Mouse (Mus musculus) hindbrain, embryonic 14.5 days (tissue): ENCODE results near the gene Spib. TPM values are rescaled to one million over a fixed set of nuclear protein-coding genes. Genes with fewer than 3 reads are reported as not detected.

Experiments used
- ATAC-seq: fragments of 200-750 bp; cut with Nextera tagmentation; 2 replicates; pipeline ENCODE4 v1.8.0; 2017; ENCODE audit warnings: moderate number of reproducible peaks, mild to moderate bottlenecking, moderate TSS enrichment, moderate library complexity; ENCODE audit not compliant: low FRiP score
- DNase-seq: peaks from one replicate; pipeline ENCODE4 v3.0.0-alpha.2; 2015; ENCODE audit warnings: low spot score
- H3K27ac ChIP-seq: fragments of 300-500 bp; sonication (generic); 2 replicates; pipeline ENCODE4 v1.5.1; 2014; ENCODE audit warnings: mild to moderate bottlenecking, moderate library complexity
- H3K27me3 ChIP-seq: fragments of 300-500 bp; sonication (generic); 2 replicates; pipeline ENCODE4 v1.6.1; 2014; ENCODE audit warnings: mild to moderate bottlenecking, low read length, mixed read lengths; ENCODE audit not compliant: control insufficient read depth, insufficient read depth
- H3K36me3 ChIP-seq: fragments of 300-500 bp; sonication (generic); replicated peaks from 2 replicates; pipeline ENCODE4 v1.6.1; 2014; ENCODE audit not compliant: control insufficient read depth, insufficient read depth
- H3K4me1 ChIP-seq: fragments of 300-500 bp; sonication (generic); replicated peaks from 2 replicates; pipeline ENCODE4 v1.6.1; 2014; ENCODE audit warnings: antibody characterized with exemption, low read length, mixed read lengths; ENCODE audit not compliant: control insufficient read depth, insufficient read depth
- H3K4me2 ChIP-seq: fragments of 300-500 bp; sonication (generic); replicated peaks from 2 replicates; pipeline ENCODE4 v1.6.1; 2014; ENCODE audit warnings: mild to moderate bottlenecking, moderate library complexity
- H3K4me3 ChIP-seq: fragments of 300-500 bp; sonication (generic); replicated peaks from 2 replicates; pipeline ENCODE4 v1.5.1; 2014; ENCODE audit warnings: mild to moderate bottlenecking, low read length
- H3K9ac ChIP-seq: fragments of 300-500 bp; sonication (generic); 2 replicates; pipeline ENCODE4 v1.6.1; 2014
- H3K9me3 ChIP-seq: fragments of 300-500 bp; sonication (generic); 2 replicates; pipeline ENCODE4 v1.6.1; 2016; ENCODE audit warnings: low read length; ENCODE audit not compliant: control insufficient read depth
- WGBS: fragments of 180-500 bp; shearing (Covaris S2); extraction: QIAGEN DNeasy Blood & Tissue Kit; methylation state at CpG from one replicate; pipeline ENCODE4 v1.1.7; 2014; 5-methylcytosine and 5-hydroxymethylcytosine counted together
- polyA plus RNA-seq: library from polyadenylated mRNA; unstranded; fragments of >200 nt; fragmentation: Nextera tagmentation; extraction: Ambion mirVana; gene quantifications from 2 replicates; pipeline ENCODE4 v1.2.1, GENCODE M21; 2014

The Spib gene
- polyA plus RNA-seq, 1 experiment from 2014 or later = 0.09 TPM

- 92% methylated on average over 13 of the region's 13 CpGs for WGBS
- H3K4me2 ChIP-seq = no peak overlapping the region
- no peak for ATAC-seq
These were observed 5.6 kb upstream of the Spib start for GRCm38 (mm10) chr7:44537496-44537895.

GRCm38 (mm10) chr7:44537009-44537408 lies 5.1 kb upstream of the Spib start:
- no peaks in the 10 kb centered on the region for H3K9me3 ChIP-seq
- H3K4me1 ChIP-seq = no peaks in the 10 kb centered on the region
- no peak overlapping the region for H3K4me2 ChIP-seq
- H3K27ac ChIP-seq = no peak overlapping the region
- DNase-seq (no peak), ATAC-seq (no peak)
- H3K36me3 ChIP-seq = peaks cover 37% of the 10 kb centered on the region
- no peaks in the 10 kb centered on the region for H3K27me3 ChIP-seq
- WGBS = 92% methylated on average over 7 of the region's 7 CpGs
- H3K9ac ChIP-seq = no peak overlapping the region
- no peak overlapping the region for H3K4me3 ChIP-seq

More at GRCm38 (mm10) chr7:44537496-44537895, 5.6 kb upstream of the Spib start:
- no peaks in the 10 kb centered on the region for H3K9me3 ChIP-seq
- no peak overlapping the region for H3K27ac ChIP-seq
- peaks cover 37% of the 10 kb centered on the region for H3K36me3 ChIP-seq
- H3K4me1 ChIP-seq = no peaks in the 10 kb centered on the region
- no peak overlapping the region for H3K9ac ChIP-seq
- no peak overlapping the region for H3K4me3 ChIP-seq
- DNase-seq = no peak
- no peaks in the 10 kb centered on the region for H3K27me3 ChIP-seq

GRCm38 (mm10) chr7:44536590-44536968 lies 4.7 kb upstream of the Spib start:
- no peaks in the 10 kb centered on the region for H3K27me3 ChIP-seq
- ATAC-seq (no peak), DNase-seq (no peak)
- no peak overlapping the region for H3K4me2 ChIP-seq
- H3K36me3 ChIP-seq = peaks cover 35% of the 10 kb centered on the region
- no peaks in the 10 kb centered on the region for H3K4me1 ChIP-seq
- no peak overlapping the region for H3K4me3 ChIP-seq
- 88% methylated on average over 6 of the region's 6 CpGs for whole genome bisulfite sequencing
- H3K9ac ChIP-seq = no peak overlapping the region
- no peaks in the 10 kb centered on the region for H3K9me3 ChIP-seq
- no peak overlapping the region for H3K27ac ChIP-seq

GRCm38 (mm10) chr7:44535657-44536589 lies 4.1 kb upstream of the Spib start:
- no peak for ATAC-seq
- Histone ChIP-seq H3K27me3 (no peaks in the 10 kb centered on the region), H3K27ac (no peak overlapping the region), H3K9ac (no peak overlapping the region), H3K9me3 (no peaks in the 10 kb centered on the region), H3K36me3 (peaks cover 29% of the 10 kb centered on the region), H3K4me3 (no peak overlapping the region), H3K4me2 (no peak overlapping the region), H3K4me1 (no peaks in the 10 kb centered on the region)
- WGBS = 95% methylated on average over 27 of the region's 27 CpGs
- DNase-seq = no peak

- H3K4me3 ChIP-seq = no peak overlapping the region
- H3K4me2 ChIP-seq = no peak overlapping the region
- no peaks in the 10 kb centered on the region for H3K27me3 ChIP-seq
- ATAC-seq (no peak), DNase-seq (no peak)
- H3K36me3 ChIP-seq = peaks cover 18% of the 10 kb centered on the region
- no peaks in the 10 kb centered on the region for H3K9me3 ChIP-seq
- no peak overlapping the region for H3K27ac ChIP-seq
- H3K4me1 ChIP-seq = no peaks in the 10 kb centered on the region
- no peak overlapping the region for H3K9ac ChIP-seq
- 92% methylated on average over 19 of the region's 19 CpGs for WGBS
These were observed 3.0 kb upstream of the Spib start for GRCm38 (mm10) chr7:44534656-44535441.

- no peak overlapping the region for H3K4me3 ChIP-seq
- H3K9ac ChIP-seq = no peak overlapping the region
- no peaks in the 10 kb centered on the region for H3K4me1 ChIP-seq
- no peaks in the 10 kb centered on the region for H3K27me3 ChIP-seq
- H3K36me3 ChIP-seq = peaks cover 14% of the 10 kb centered on the region
- H3K4me2 ChIP-seq = no peak overlapping the region
- no peak for ATAC-seq
- no peaks in the 10 kb centered on the region for H3K9me3 ChIP-seq
- no peak overlapping the region for H3K27ac ChIP-seq
- 94% methylated on average over 13 of the region's 13 CpGs for WGBS
- no peak for DNase-seq
These were observed 2.4 kb upstream of the Spib start for GRCm38 (mm10) chr7:44534242-44534641.

GRCm38 (mm10) chr7:44533746-44534045 lies 1.8 kb upstream of the Spib start:
- Histone ChIP-seq H3K27me3 (peaks cover 5% of the 10 kb centered on the region), H3K4me2 (no peak overlapping the region), H3K9me3 (no peaks in the 10 kb centered on the region), H3K4me3 (no peak overlapping the region), H3K27ac (no peak overlapping the region), H3K9ac (no peak overlapping the region), H3K4me1 (no peaks in the 10 kb centered on the region), H3K36me3 (peaks cover 9% of the 10 kb centered on the region)
- WGBS = 74% methylated on average over 12 of the region's 12 CpGs
- DNase-seq = no peak
- no peak for ATAC-seq

- no peaks in the 10 kb centered on the region for H3K9me3 ChIP-seq
- peaks cover 4% of the 10 kb centered on the region; the same call in 1 of the 2 replicates for H3K36me3 ChIP-seq
- H3K27ac ChIP-seq = no peak overlapping the region
- peaks cover 10% of the 10 kb centered on the region for H3K27me3 ChIP-seq
- DNase-seq (no peak), ATAC-seq (no peak)
- no peak overlapping the region for H3K9ac ChIP-seq
- 89% methylated on average over 29 of the region's 29 CpGs for WGBS
- H3K4me2 ChIP-seq = no peak overlapping the region
- no peak overlapping the region for H3K4me3 ChIP-seq
- no peaks in the 10 kb centered on the region for H3K4me1 ChIP-seq
These were observed 1.3 kb upstream of the Spib start for GRCm38 (mm10) chr7:44532918-44533745.

GRCm38 (mm10) chr7:44531207-44531606 lies 664 bp downstream of the Spib start:
- ATAC-seq (no peak), DNase-seq (no peak)
- Histone ChIP-seq H3K4me2 (no peak overlapping the region), H3K9me3 (no peaks in the 10 kb centered on the region), H3K27ac (no peak overlapping the region), H3K4me3 (no peak overlapping the region), H3K9ac (no peak overlapping the region), H3K36me3 (no peaks in the 10 kb centered on the region), H3K4me1 (no peaks in the 10 kb centered on the region), H3K27me3 (peaks cover 10% of the 10 kb centered on the region)
- 46% methylated on average over 5 of the region's 5 CpGs for WGBS
